Mouse (Mus musculus) spleen, postnatal 10 days (tissue): ENCODE measurements at regions not wholly inside any gene's neighbourhood (a gene's known extent, or its start where the extent isn't known, plus 50 kb on each side); places are given as distances from the start of the nearest gene placed in this dataset.

Experiments used
- DNase-seq, 2 experiments: peaks; one replicate each; pipeline ENCODE4 v3.0.0; 2021 to 2022; ENCODE audit warnings: low spot score in 2 of 2

GRCm38 (mm10) chr2:139362245-139362847 is 131.4 kb upstream of the Sptlc3 start:
- no peak for DNase-seq

GRCm38 (mm10) chr2:139370070-139370469 is 123.6 kb upstream of the Sptlc3 start:
- no peak for DNase-seq

- no peak for DNase-seq
Observed at GRCm38 (mm10) chr2:139380285-139380684, 113.4 kb upstream of the Sptlc3 start.

DNA sequence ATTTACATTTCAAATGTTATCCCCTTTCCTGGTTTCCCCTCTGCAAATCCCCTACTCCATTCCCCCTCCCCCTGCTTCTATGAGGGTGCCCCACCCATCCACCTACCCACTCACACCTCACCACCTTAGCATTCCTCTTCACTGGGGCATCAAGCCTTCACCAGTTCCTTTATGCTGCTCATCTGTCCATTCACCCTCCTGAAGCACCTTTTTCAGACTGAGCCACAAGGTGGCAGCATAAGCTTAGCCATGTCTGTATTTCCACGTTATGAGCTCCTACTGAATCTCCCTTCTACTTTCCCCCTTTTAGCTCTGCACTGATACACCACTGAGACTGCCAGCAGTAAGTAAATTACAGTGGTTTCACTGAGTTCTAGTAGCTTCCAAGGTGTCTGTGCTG is 112.1 kb upstream of the Sptlc3 start:
- peak in 1 of 2 experiments; percentile 23 for DNase-seq

GRCm38 (mm10) chr2:139413559-139413958 is 80.2 kb upstream of the Sptlc3 start:
- DNase-seq, result no peak

DNA sequence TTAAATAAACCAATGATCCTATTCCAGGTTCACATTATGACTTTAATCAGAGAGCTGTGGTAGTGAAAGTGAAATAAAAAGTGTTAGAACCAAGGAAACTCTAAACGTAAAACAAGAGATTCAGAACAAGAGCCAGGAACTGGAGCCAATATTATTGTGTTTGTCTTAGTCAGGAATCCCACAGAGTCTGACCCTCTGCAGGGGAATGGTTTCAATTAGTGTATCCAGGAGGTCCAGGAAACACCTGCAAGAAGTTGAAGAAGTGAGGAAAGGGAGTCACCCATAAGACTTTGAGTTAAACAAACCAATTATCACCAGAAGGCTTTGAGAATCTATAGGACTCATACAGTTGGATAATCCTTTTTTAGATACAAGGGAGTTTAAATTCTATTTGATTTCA is 76.2 kb upstream of the Sptlc3 start:
- no peak for DNase-seq

DNA sequence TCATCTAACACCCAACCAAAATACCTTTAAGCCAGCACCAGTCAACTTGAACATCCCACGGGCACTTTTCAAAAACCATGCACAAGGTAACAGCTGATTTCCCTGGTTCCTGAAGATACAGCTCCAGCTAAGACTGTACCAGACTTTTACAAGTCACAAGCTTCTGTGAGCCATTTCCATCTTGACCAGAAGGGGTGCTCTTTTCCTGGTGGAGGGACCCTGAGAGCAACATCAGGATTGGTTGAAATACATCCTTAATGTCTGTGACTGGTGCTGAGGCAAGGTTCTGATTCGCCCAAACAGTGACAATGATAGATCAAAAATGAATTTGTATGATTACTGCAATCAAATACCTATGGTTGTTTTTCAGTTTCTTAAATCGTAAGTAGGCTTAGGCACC is 71.0 kb upstream of the Sptlc3 start:
- no peak for DNase-seq

DNA sequence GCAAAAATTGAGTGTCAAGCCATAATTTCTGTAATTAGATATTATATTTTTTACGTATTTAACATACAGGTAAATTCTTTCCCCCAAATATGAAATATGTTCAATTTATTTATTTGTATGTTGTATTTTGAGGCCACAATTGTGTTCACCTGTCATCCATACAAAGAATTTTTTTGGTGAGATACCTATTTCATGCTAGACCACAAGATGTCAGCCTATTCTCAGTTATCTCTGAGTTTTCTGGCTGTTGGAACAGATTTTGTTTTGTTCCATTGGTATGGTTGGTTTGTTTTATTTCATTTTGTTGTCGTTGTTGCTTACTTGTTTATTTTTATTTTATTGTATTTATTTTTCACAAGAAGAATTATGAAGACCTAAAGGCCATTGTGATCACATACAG is 70.3 kb upstream of the Sptlc3 start:
- no peak for DNase-seq
